In genomic region chr13:99537908-99538513, GRCm38 (mm10) we compare ENCODE assay signal across 20 mouse cellular contexts. TPM values are rescaled to one million over a fixed set of nuclear protein-coding genes. Genes with fewer than 3 reads are reported as not detected.
DNase-seq lines count a peak whose midpoint lies in the region; ATAC-seq and TF ChIP-seq lines count a peak whose summit lies in the region.
"Had no signal": no experiment of that assay in that cellular context is flagged by ENCODE, and none has a peak within 500 bp of the region (broad histone marks: within the 10 kb centered on the region; RNA-seq: fewer than 3 reads in every experiment).

No protein-coding gene starts in this region.

- H3K27me3 ChIP-seq in embryonic facial prominence, embryonic 12.5 days, result no peaks in the 10 kb centered on the region
- H3K27me3 ChIP-seq in embryonic facial prominence, embryonic 10.5 days (replicated peaks; ENCODE audit: low read depth, poor library complexity, severe bottlenecking), result no peaks in the 10 kb centered on the region
- no peaks in the 10 kb centered on the region for H3K27me3 ChIP-seq in hindbrain, embryonic 15.5 days
- no peaks in the 10 kb centered on the region for H3K27me3 ChIP-seq in hindbrain, embryonic 11.5 days (ENCODE audit: control insufficient read depth, insufficient read depth, low read length)
- no peaks in the 10 kb centered on the region; the same call in 1 of the 2 replicates for H3K27me3 ChIP-seq in limb, embryonic 12.5 days
- H3K27me3 ChIP-seq: hindbrain, embryonic 12.5 days; kidney, embryonic 15.5 days; liver, embryonic 12.5 days had no signal

- H3K4me3 ChIP-seq in embryonic facial prominence, embryonic 12.5 days, result no peak overlapping the region
- no peak overlapping the region for H3K4me3 ChIP-seq in embryonic facial prominence, embryonic 10.5 days
- no peak overlapping the region for H3K4me3 ChIP-seq in hindbrain, embryonic 15.5 days
- H3K4me3 ChIP-seq in hindbrain, embryonic 11.5 days (ENCODE audit: low read depth, low read length), result no peak overlapping the region
- no peak overlapping the region for H3K4me3 ChIP-seq in limb, embryonic 12.5 days (replicated peaks)
- H3K4me3 ChIP-seq: hindbrain, embryonic 12.5 days; kidney, embryonic 15.5 days; liver, embryonic 12.5 days; megakaryocyte, embryonic 14.5 days had no signal

- peaks cover 10% of the 10 kb centered on the region for H3K4me1 ChIP-seq in embryonic facial prominence, embryonic 12.5 days
- H3K4me1 ChIP-seq in embryonic facial prominence, embryonic 10.5 days, result peaks cover 27% of the 10 kb centered on the region
- peaks cover 26% of the 10 kb centered on the region for H3K4me1 ChIP-seq in hindbrain, embryonic 15.5 days (replicated peaks)
- H3K4me1 ChIP-seq in hindbrain, embryonic 11.5 days (replicated peaks; ENCODE audit: control insufficient read depth, insufficient read depth, low read length), result peaks cover 3% of the 10 kb centered on the region; the same call in 1 of the 2 replicates
- H3K4me1 ChIP-seq in limb, embryonic 12.5 days (replicated peaks), result peaks cover 25% of the 10 kb centered on the region
- H3K4me1 ChIP-seq: liver, embryonic 12.5 days; megakaryocyte, embryonic 14.5 days had no signal

- H3K9ac ChIP-seq in embryonic facial prominence, embryonic 12.5 days, result no peak overlapping the region
- H3K9ac ChIP-seq in hindbrain, embryonic 15.5 days, result no peak overlapping the region
- no peak overlapping the region for H3K9ac ChIP-seq in hindbrain, embryonic 11.5 days (ENCODE audit: low read depth, low read length)
- H3K9ac ChIP-seq in limb, embryonic 12.5 days (replicated peaks), result no peak overlapping the region
- H3K9ac ChIP-seq: hindbrain, embryonic 12.5 days; kidney, embryonic 15.5 days; liver, embryonic 12.5 days had no signal

- no peak overlapping the region for H3K4me2 ChIP-seq in embryonic facial prominence, embryonic 12.5 days (replicated peaks)
- no peak overlapping the region; the same call in 1 of the 2 replicates for H3K4me2 ChIP-seq in hindbrain, embryonic 15.5 days
- no peak overlapping the region for H3K4me2 ChIP-seq in hindbrain, embryonic 11.5 days (replicated peaks; ENCODE audit: low read depth, low read length)
- H3K4me2 ChIP-seq in limb, embryonic 12.5 days, result peak overlapping the region; percentile 33; the same call in 1 of the 2 replicates
- H3K4me2 ChIP-seq: hindbrain, embryonic 12.5 days; kidney, embryonic 15.5 days; liver, embryonic 12.5 days had no signal

- H3K27ac ChIP-seq in embryonic facial prominence, embryonic 12.5 days, result 0 out of 2 replicates have a peak overlapping the region, but pooled peaks have one; percentile 42
- no peak overlapping the region for H3K27ac ChIP-seq in embryonic facial prominence, embryonic 10.5 days (replicated peaks)
- 0 out of 2 replicates have a peak overlapping the region, but pooled peaks have one; percentile 38 for H3K27ac ChIP-seq in hindbrain, embryonic 15.5 days (replicated peaks)
- no peak overlapping the region for H3K27ac ChIP-seq in hindbrain, embryonic 11.5 days (ENCODE audit: low read depth, low read length)
- peak overlapping the region; percentile 72 for H3K27ac ChIP-seq in limb, embryonic 12.5 days
- H3K27ac ChIP-seq: hindbrain, embryonic 12.5 days; kidney, embryonic 15.5 days; liver, embryonic 12.5 days had no signal

- DNase-seq in embryonic facial prominence, embryonic 10.5 days (ENCODE audit: low spot score), result no peak
- DNase-seq in hindbrain, embryonic 11.5 days (ENCODE audit: low spot score), result no peak
- DNase-seq in brain, embryonic 14.5 days (ENCODE audit: low read depth), result peak; percentile 73
- no peak for DNase-seq in adrenal gland, adult 2 months
- DNase-seq: adrenal gland, postnatal 25 days; cerebellum, adult 2 months; gastrocnemius, postnatal 36 days; lung, adult 2 months; right cerebral cortex, postnatal 4 days; thymus, adult 2 months had no signal

- 25% methylated on average over 8 of the region's 8 CpGs for WGBS in embryonic facial prominence, embryonic 12.5 days
- 32% methylated on average over 8 of the region's 8 CpGs for WGBS in embryonic facial prominence, embryonic 10.5 days
- 18% methylated on average over 8 of the region's 8 CpGs for WGBS in hindbrain, embryonic 15.5 days
- 44% methylated on average over 8 of the region's 8 CpGs for WGBS in hindbrain, embryonic 11.5 days
- 5% methylated on average over 8 of the region's 8 CpGs for WGBS in limb, embryonic 12.5 days

- H3K36me3 ChIP-seq in embryonic facial prominence, embryonic 12.5 days, result no peaks in the 10 kb centered on the region
- no peaks in the 10 kb centered on the region for H3K36me3 ChIP-seq in embryonic facial prominence, embryonic 10.5 days (replicated peaks)
- H3K36me3 ChIP-seq in hindbrain, embryonic 15.5 days, result no peaks in the 10 kb centered on the region
- H3K36me3 ChIP-seq in hindbrain, embryonic 11.5 days (ENCODE audit: control insufficient read depth, insufficient read depth, low read length), result no peaks in the 10 kb centered on the region
- H3K36me3 ChIP-seq in limb, embryonic 12.5 days, result no peaks in the 10 kb centered on the region
- H3K36me3 ChIP-seq: hindbrain, embryonic 12.5 days; kidney, embryonic 15.5 days; liver, embryonic 12.5 days had no signal

- no peak for TF ChIP-seq POLR2A in brain, embryonic 14.5 days (IDR thresholded peaks at IDR 0.05; ENCODE audit: borderline replicate concordance, extremely low read depth, insufficient read depth, insufficient read length, poor library complexity, severe bottlenecking)

- ATAC-seq in embryonic facial prominence, embryonic 12.5 days (ENCODE audit: insufficient number of reproducible peaks, insufficient read depth, low FRiP score, low TSS enrichment), result no peak
- ATAC-seq in hindbrain, embryonic 15.5 days (ENCODE audit: low FRiP score, low read depth), result no peak
- no peak for ATAC-seq in hindbrain, embryonic 11.5 days (ENCODE audit: low FRiP score)
- ATAC-seq in limb, embryonic 12.5 days (ENCODE audit: insufficient number of reproducible peaks, insufficient read depth, low FRiP score, low TSS enrichment, low read depth), result peak; percentile 17; the same call in 1 of the 2 replicates
- no peak for ATAC-seq in frontal cortex, adult (ENCODE audit: low TSS enrichment)
- ATAC-seq: activated CD4-positive, CD25-positive, alpha-beta regulatory T cell, adult 4 months; intestine, embryonic 16.5 days; liver, embryonic 12.5 days had no signal

- TF ChIP-seq CTCF in brain, embryonic 14.5 days (IDR thresholded peaks at IDR 0.05; ENCODE audit: borderline replicate concordance, extremely low read depth, insufficient read depth, insufficient read length), result no peak

- H3K9me3 ChIP-seq in embryonic facial prominence, embryonic 12.5 days, result no peaks in the 10 kb centered on the region
- H3K9me3 ChIP-seq in embryonic facial prominence, embryonic 10.5 days, result no peaks in the 10 kb centered on the region
- no peaks in the 10 kb centered on the region for H3K9me3 ChIP-seq in hindbrain, embryonic 15.5 days
- no peaks in the 10 kb centered on the region for H3K9me3 ChIP-seq in hindbrain, embryonic 11.5 days (ENCODE audit: control insufficient read depth, low read length)
- no peaks in the 10 kb centered on the region for H3K9me3 ChIP-seq in limb, embryonic 12.5 days
- H3K9me3 ChIP-seq: hindbrain, embryonic 12.5 days; kidney, embryonic 15.5 days; liver, embryonic 12.5 days had no signal

RNA-seq across cellular contexts. Expression of gene Map1b, which starts 21.7 kb away (rescaled TPM):
- 272 and 301 TPM in 2 replicates for polyA plus RNA-seq in embryonic facial prominence, embryonic 12.5 days (2016; fragmentation: Nextera tagmentation; extraction: Ambion mirVana)
- polyA plus RNA-seq in embryonic facial prominence, embryonic 10.5 days (2016; fragmentation: Nextera tagmentation; extraction: Ambion mirVana), result 288 and 317 TPM in 2 replicates
- 2,014 and 2,064 TPM in 2 replicates for polyA plus RNA-seq in hindbrain, embryonic 15.5 days (2015; fragmentation: Nextera tagmentation; extraction: Ambion mirVana)
- 1,051 and 1,521 TPM in 2 replicates for polyA plus RNA-seq in hindbrain, embryonic 11.5 days (2014; fragmentation: Nextera tagmentation; extraction: Ambion mirVana)
- 124 and 338 TPM in 2 replicates for polyA plus RNA-seq in brain, embryonic 14.5 days (2012; rRNA removed)
- 118 and 137 TPM in 2 replicates for polyA plus RNA-seq in limb, embryonic 12.5 days (2016; fragmentation: Nextera tagmentation; extraction: Ambion mirVana)
- total RNA-seq in adrenal gland, adult 2 months (2021), result 100 to 1,000 TPM; 107 to 110 TPM
- polyA plus RNA-seq in adrenal gland, adult 2 months (2012; rRNA removed), result 2.4 and 4.0 TPM in 2 replicates

Comparison
In these comparisons a context has a peak if more than half of its experiments do, and no peak if none do; other contexts are left out.
1. H3K27ac ChIP-seq: peak in embryonic facial prominence, embryonic 12.5 days (single experiment), hindbrain, embryonic 15.5 days (single experiment) and limb, embryonic 12.5 days (single experiment); none in embryonic facial prominence, embryonic 10.5 days (single experiment) and hindbrain, embryonic 11.5 days (single experiment).
2. RNA of gene Map1b, which starts 21.7 kb away (polyA plus RNA-seq): 2,014 to 2,064 TPM in hindbrain, embryonic 15.5 days, 1,051 to 1,521 TPM in hindbrain, embryonic 11.5 days, 124 to 338 TPM in brain, embryonic 14.5 days, 288 to 317 TPM in embryonic facial prominence, embryonic 10.5 days, 272 to 301 TPM in embryonic facial prominence, embryonic 12.5 days and 118 to 137 TPM in limb, embryonic 12.5 days; 2.4 to 4.0 TPM in adrenal gland, adult 2 months; every median in the first group is over 10 times any median in the second.